Mouse (Mus musculus) hematopoietic stem cell, adult 5-6 weeks (primary cell): ENCODE results near the gene Fsd1. TPM values are rescaled to one million over a fixed set of nuclear protein-coding genes. Genes with fewer than 3 reads are reported as not detected.
"Not testable (repeated sequence)": the region's sequence is repeated elsewhere in the genome, so short reads cannot be mapped to it uniquely, and the experiment has no call there.

Experiments used
- ATAC-seq, 2 experiments: fragments of 125-278 bp in 1 of 2; replicated peaks in 1 of 2; 2 replicates each; pipeline ENCODE4 v1.8.0; 2016 to 2017; ENCODE audit warnings: inconsistent platforms in 2 of 2, mild to moderate bottlenecking in 2 of 2, moderate number of reproducible peaks in 2 of 2, low read depth in 1 of 2, moderate TSS enrichment in 1 of 2; ENCODE audit not compliant: low FRiP score in 2 of 2, poor library complexity in 2 of 2, severe bottlenecking in 2 of 2, insufficient read depth in 1 of 2, low TSS enrichment in 1 of 2
- total RNA-seq: library from RNA; stranded (forward); fragments of 172-1452, 232-1000 nt; gene quantifications from 2 replicates; pipeline ENCODE4 v1.2.3, GENCODE M21; 2017

Fsd1 gene
- total RNA-seq, result not detected in 2 replicates

DNA sequence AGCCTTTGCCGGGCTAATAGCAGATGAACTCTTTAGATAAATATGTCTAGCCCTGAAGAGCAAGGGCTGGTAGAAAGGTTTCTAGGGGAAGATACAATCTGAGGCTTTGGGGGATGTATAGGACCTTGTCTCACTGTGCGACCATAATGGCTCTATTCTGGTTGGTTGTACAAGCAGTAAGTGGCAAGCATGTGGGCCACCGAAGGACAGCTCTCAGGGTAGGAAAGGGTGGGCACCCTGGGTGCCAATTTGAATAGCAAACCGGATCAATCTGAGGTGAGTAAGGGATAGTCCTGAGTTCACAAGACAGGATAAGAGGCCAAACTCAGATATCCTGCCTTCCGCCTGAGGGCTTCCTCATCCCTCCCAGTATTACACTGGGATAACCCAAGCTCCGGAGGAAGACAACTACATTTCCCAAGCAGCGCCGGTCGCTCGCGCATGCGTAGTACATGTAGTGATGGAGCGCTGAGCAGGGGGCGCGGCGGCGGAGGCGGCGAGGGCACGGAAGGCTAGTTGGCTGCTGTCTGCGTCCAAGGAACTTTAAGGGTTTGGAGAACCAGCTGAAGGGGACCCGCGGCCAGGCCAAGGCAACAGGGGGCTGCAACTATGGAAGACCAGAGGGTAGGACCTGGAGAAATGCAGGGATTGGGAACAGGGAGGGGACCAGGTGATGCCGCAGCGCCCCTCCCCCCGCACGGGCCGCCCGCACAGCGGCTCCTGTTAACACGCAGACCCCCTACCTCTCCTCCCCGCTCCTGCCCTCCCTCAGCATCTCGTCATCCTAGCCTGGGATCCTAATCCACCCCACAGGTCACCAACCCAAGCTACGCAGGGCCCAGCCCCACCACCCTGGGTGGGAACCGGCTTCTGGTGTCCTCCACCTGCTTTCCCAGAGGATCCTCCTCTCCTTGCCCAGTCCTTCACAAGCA, at the start of gene Fsd1:
Gene Fsd1 (plus strand): TSS at position 480 of the 932 bp plus-strand sequence.
- no peak for ATAC-seq

DNA sequence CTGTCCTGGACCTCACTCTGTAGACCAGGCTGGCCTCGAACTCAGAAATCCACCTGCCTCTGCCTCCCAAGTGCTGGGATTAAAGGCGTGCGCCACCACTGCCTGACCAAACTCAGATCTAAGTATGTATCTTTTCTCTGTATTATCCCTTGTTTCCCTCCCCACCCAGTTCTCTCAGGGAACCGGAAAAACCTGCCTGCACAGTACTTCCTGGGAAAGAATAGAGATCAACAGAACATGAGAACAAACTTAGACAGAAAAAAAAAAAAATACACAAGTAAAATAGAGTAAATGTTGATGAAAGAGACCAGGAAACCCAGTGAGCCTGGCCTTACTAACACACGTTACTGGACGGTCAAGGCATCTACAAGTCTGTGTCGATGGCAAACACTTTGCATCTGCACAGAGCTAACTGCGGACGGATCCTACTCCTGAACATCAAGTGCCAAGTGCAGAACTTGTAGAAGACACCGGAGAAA, 41.9 kb upstream of the Fsd1 start:
- not testable (repeated sequence) for ATAC-seq

DNA sequence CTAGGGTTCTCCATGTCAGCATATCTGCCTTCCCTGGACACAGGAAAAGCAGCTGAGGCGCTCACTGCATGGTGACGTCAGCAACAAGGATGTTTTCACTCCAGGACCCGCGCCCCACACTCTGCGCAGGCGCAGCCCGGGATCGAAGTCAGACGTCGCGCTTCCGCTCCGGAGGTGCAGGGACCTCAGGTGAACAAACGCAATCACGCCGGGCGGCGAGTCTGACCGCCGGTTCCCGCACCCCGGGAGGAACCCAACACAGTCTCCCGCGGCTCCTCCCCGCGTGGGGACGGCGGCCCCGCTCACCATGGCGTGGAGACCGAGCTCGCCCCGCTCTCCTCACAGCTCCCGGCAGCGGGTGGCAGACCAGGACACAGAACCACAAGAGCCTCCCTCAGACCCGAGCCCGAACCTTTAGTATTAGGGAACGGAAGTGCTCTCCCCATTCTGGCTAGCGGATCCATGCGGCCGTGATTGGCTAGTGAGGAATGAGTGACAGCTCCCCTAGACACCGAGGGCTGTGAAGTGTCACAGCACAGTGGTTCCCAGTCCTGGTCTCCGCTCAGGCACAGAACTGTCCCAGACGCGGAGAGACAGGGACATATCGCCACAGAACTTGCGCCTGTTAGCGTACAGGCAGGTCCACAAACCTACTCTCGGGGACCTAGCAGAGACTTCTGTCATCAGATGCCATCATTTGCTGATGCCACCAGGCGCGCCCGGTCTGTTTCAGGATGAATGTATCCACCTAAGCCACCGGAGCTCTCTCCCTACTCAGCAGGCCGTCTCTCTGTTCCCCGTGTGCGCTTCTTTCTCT, 41.2 kb upstream of the Fsd1 start:
- ATAC-seq, result peak; percentile 97 to 98

DNA sequence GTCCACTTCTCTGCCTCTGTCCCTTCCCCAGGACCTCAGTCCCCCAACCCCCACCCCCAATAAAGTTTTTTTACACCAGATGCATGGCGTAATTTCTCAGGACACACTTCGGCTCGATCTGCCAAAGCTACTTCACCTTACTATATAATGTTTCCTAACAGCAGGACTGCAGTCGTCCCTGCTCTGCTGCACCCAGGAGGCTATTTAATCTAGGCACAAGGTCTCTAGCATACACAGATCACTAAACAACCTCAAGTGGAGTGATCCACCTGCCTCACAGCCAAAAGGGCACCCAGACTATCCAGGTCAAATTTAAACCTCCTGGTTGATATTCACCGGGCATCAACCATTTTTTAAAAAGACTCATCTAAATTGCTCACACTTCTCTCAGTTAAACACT, 40.6 kb upstream of the Fsd1 start:
- ATAC-seq, result no peak

DNA sequence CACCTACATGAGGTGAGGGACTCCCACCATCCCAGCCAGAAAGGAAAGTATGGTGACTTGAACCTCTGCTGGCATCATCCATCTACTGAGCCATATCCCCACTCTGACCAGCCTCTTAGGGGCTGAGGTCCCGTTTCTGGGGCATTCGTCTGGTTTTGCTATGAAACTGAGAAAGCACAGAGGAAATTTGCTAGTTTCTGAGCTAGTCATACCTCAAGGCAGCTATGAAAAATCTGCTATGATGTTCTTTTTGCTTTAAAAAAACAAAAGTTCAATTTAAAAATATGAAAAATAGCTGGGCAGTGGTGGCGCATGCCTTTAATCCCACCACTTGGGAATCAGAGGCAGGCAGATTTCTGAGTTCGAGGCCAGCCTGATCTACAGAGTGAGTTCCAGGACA, 37.7 kb upstream of the Fsd1 start:
- no peak for ATAC-seq

DNA sequence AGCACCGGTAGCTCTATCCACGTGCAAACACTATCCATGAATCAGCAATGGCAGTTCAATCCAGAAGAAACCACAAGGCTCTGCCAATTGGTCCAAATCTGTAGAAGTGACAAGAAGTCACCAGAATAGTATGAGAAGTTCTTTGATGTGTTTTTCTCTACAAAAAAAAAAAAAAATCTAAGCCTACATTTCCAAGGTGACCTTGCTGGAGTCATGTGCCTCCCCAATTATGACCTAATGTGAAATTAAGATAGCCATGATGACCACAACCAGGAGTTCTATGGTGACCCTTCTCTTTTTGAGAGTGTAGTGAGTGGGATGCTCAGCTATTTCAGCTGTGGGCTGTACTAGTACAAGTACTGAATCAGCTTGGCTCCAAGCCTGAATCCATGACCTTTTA, 36.9 kb upstream of the Fsd1 start, which contains the start of gene Zfp119b:
Gene Zfp119b (minus strand): TSS at position 101 of the 400 bp plus-strand sequence.
- no peak for ATAC-seq

DNA sequence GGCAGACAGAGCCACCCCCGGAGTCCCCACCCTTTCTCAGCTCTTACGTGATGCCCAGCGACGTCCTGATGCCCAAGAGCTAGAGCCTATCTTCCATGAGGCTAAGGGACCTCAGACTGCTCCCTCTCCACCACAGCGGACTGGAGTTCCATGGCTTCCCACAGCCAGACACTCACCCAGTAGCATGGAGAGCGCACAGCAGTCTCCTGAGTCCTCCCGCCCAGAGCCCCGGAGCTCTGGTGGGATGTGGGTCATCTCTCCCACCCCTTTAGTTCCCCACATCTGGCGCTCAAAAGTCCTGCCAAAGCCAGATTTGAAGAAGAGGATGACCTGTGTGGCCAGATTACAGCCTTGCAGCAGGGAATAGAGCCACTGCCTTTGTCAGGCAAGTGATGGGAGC, 35.7 kb upstream of the Fsd1 start:
- no peak for ATAC-seq

DNA sequence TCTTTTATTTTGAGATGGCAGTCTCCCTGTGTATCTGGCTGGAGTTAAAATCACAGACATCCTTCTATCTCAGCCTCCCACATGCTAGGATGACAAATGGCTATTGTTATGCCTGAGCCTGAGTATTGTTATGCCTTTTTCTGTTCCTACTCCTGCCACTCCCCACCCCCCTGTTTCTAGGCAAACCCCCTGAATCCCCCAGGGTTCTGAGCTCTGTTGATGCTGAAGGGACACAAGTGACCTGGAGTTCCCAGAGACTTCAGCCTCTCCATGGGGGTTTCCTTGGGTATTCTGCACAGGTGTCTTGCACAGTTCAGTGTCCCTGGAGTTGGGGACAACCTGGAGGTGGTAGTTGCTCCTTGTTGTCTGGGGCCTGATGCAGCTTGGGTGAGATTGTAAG, 34.3 kb upstream of the Fsd1 start:
- ATAC-seq, result no peak

DNA sequence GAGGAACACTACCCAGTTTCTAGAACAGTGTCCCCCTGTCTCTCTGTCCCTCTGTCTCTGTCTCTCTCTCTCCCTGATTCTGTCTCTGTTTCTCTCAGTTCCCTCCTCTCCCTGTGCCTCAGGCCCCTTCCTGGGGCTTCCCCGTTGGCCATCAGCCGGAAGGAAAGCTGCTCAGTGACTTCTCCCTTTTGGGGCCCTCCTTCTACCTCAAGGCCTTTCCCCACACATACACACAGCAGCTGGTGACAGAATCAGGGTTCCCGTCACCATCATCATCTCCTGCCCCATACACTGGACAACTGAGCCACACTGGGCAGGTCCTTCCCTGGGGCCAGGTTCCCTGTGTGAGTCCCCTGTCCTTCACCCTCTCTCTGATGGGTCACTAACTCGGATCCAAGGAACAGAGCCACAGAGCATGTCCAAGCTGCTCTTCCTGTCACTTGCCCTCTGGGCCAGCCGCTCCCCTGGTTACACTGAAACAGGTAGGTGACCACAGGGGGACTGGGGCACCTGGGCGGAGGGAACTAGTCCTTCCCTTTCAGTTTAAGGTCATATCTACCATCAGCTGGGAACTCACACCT, 33.8 kb upstream of the Fsd1 start, which contains the start of gene Ebi3:
Gene Ebi3 (plus strand): TSS at position 194 of the 581 bp plus-strand sequence.
- ATAC-seq, result peak; percentile 86 to 87

DNA sequence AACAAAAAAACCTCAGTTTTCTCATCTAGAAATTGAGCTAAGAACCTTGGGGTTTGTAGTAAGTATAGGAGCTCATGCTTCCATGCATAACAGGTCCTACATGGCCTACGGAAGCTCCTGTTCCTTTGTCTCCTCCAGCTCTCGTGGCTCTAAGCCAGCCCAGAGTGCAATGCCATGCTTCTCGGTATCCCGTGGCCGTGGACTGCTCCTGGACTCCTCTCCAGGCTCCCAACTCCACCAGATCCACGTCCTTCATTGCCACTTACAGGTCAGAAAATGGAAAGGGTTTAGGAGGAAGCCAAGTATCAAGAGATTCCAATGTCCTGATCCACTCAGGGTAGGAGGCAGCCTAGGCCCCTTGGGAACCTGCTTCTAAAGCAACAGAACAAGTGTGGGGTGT, 32.6 kb upstream of the Fsd1 start:
- no peak for ATAC-seq

DNA sequence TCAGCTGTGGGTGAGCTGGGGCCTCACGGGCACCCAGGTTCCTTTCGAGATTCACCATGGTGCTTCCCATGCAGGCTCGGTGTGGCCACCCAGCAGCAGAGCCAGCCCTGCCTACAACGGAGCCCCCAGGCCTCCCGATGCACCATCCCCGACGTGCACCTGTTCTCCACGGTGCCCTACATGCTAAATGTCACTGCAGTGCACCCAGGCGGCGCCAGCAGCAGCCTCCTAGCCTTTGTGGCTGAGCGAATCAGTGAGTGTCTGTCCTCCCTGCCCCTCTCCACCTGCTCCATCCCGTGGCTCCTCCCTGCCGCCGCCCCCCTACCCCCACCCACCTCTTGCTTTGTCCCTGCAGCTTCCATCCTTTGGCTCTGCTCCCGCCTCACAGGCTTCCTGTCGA, 32.1 kb upstream of the Fsd1 start:
- no peak for ATAC-seq

DNA sequence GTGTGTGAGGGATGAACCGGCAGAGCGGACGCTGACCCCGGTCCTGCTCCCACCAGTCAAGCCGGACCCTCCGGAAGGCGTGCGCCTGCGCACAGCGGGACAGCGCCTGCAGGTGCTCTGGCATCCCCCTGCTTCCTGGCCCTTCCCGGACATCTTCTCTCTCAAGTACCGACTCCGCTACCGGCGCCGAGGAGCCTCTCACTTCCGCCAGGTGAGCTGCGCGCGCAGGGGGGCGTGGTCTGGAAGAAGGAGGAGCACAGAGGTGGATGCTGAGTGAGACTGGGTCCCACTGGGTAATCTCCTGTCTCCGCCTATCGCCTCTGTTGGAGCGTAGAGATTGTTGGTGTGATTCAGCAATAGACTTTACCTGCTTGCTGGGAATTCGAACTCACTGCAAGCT, 30.2 kb upstream of the Fsd1 start:
- ATAC-seq, result no peak

DNA sequence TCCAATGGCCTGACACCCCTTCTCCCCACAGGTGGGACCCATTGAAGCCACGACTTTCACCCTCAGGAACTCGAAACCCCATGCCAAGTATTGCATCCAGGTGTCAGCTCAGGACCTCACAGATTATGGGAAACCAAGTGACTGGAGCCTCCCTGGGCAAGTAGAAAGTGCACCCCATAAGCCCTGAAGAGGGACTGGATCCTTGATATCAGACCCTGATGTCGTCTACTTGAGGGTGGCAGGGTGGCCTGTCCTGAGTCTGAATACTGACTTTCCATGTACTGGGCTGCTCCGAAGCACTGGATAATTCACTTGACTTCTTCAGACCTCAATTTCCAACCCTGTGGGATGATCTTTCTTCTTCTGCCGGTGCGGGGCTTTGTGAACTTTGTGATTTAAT, 29.7 kb upstream of the Fsd1 start:
- ATAC-seq, result no peak

DNA sequence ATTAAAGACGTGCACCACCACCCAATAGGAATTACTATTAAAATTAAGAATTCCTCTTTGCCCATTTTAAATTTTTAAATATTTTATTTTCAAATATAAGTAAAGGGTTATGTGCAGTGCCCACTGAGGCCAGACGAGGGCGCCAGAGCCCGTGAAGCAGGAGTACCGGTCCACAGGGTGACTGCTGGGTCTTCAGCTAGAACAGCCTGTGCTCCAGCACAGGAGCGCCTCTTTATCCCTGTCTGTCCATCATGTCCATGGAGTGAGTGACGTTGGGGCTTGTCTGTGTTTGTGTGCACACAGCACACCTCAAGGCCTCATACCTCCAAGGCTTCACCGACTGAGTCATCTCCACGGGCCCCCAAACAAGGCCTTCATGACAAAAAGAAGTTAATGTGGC, 29.1 kb upstream of the Fsd1 start:
- peak in 1 of 2 experiments; percentile 21; a peak in 1 of 4 replicates for ATAC-seq

DNA sequence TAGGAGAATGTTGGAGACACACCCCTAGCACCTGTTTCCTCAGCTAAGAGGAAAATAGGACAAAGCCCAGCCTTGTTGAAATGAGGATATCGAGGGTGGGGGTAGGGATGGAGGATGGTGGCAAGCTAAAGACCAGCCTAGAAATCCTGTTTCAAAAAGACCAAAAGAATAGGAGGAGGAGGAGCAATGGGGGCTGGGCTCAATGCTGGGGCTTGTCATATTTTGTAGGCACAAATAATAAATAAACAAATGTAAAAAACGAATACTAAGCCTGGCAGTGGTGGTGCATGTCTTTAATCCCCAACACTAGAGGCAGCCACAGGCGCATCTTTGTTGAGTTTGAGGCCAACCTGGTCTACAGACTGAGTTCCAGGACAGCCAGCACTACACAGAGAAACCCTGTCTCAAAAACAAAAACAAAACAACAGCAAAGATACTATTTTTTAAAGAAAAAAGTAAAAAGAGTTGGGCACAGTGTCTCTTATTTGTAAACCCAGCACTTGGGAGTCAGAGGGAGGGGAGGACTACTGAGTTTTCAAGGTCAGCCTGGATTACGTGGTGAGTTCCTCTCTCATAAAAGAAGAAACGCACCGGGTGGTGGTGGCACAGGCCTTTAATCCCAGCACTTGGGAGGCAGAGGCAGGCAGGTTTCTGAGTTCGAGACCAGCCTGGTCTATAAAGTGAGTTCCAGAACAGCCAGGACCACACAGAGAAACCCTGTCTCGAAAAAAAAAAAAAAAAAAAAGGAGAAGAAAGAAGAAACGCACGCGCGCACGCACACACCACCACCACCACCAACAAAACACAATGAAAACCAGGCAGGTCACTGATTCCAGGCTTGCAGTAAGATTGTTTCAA, 28.4 kb upstream of the Fsd1 start:
- ATAC-seq, result no peak

DNA sequence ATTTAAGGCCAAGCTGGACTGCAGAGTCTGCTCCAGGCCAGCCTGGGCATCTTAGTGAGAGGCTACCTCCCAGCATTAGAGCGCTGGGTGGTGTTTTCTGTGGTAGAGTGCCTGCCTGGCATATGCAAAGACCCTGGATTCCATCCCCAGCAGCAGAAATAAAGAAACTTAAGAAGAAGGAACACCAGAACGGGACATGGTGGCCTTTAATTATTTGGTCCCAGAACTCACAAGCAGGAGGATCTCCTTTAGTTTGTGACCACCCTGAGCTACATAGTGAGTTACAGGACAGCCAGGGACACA, 27.8 kb upstream of the Fsd1 start:
- ATAC-seq, result no peak
